Mouse (Mus musculus) kidney, postnatal 14 days (tissue): Measurements from ENCODE around the gene Atp5g1.

Experiments used
- DNase-seq: peaks from one replicate; pipeline ENCODE4 v3.0.0; 2022; ENCODE audit warnings: mixed read lengths

The Atp5g1 gene

GRCm38 (mm10) chr11:96071013-96071412, 4.5 kb downstream of the Atp5g1 start:
- no peak for DNase-seq

GRCm38 (mm10) chr11:96070353-96070752, 5.1 kb downstream of the Atp5g1 start:
- DNase-seq = no peak

GRCm38 (mm10) chr11:96068231-96068630, 7.2 kb downstream of the Atp5g1 start:
- no peak for DNase-seq

- DNase-seq = peak; percentile 99
Observed at GRCm38 (mm10) chr11:96065215-96065911, 10.1 kb downstream of the Atp5g1 start, which contains the start of gene Ube2z. Gene Ube2z (minus strand): TSS chr11:96065388.

GRCm38 (mm10) chr11:96064521-96065214, 10.8 kb downstream of the Atp5g1 start:
- DNase-seq = peak; percentile 51

- no peak for DNase-seq
Observed at GRCm38 (mm10) chr11:96058309-96058708, 17.2 kb downstream of the Atp5g1 start.

- DNase-seq = no peak
Observed at GRCm38 (mm10) chr11:96050854-96051253, 24.6 kb downstream of the Atp5g1 start.

GRCm38 (mm10) chr11:96049939-96050338, 25.5 kb downstream of the Atp5g1 start:
- DNase-seq = no peak

- no peak for DNase-seq
Observed at GRCm38 (mm10) chr11:96047469-96048373, 27.7 kb downstream of the Atp5g1 start.

- no peak for DNase-seq
Observed at GRCm38 (mm10) chr11:96046793-96047192, 28.7 kb downstream of the Atp5g1 start.

- no peak for DNase-seq
Observed at GRCm38 (mm10) chr11:96046028-96046427, 29.4 kb downstream of the Atp5g1 start.

GRCm38 (mm10) chr11:96044803-96045567, 30.5 kb downstream of the Atp5g1 start:
- no peak for DNase-seq

- no peak for DNase-seq
Observed at GRCm38 (mm10) chr11:96038560-96038959, 36.9 kb downstream of the Atp5g1 start.

- DNase-seq = no peak
Observed at GRCm38 (mm10) chr11:96037499-96037898, 38.0 kb downstream of the Atp5g1 start.

- DNase-seq = no peak
Observed at GRCm38 (mm10) chr11:96035133-96035532, 40.3 kb downstream of the Atp5g1 start.

- DNase-seq = peak; percentile 96
Observed at GRCm38 (mm10) chr11:96034596-96035052, 40.8 kb downstream of the Atp5g1 start, which contains the start of gene Snf8. Gene Snf8 (plus strand): TSS chr11:96034885.

- DNase-seq = no peak
Observed at GRCm38 (mm10) chr11:96034116-96034515, 41.4 kb downstream of the Atp5g1 start.

- DNase-seq = no peak
Observed at GRCm38 (mm10) chr11:96033264-96033663, 42.2 kb downstream of the Atp5g1 start.

- DNase-seq = no peak
Observed at GRCm38 (mm10) chr11:96031701-96032100, 43.8 kb downstream of the Atp5g1 start.

- peak; percentile 57 for DNase-seq
Observed at GRCm38 (mm10) chr11:96030571-96030970, 44.9 kb downstream of the Atp5g1 start.

GRCm38 (mm10) chr11:96028130-96028529, 47.3 kb downstream of the Atp5g1 start:
- no peak for DNase-seq

GRCm38 (mm10) chr11:96020622-96021021, 54.8 kb downstream of the Atp5g1 start:
- DNase-seq = no peak
